Mouse (Mus musculus) hindbrain, embryonic 16.5 days (tissue): Measurements from ENCODE around the gene Gtdc1. TPM values are rescaled to one million over a fixed set of nuclear protein-coding genes. Genes with fewer than 3 reads are reported as not detected.
A peak's percentile ranks its signal among the peaks of the same experiment; 100 is the strongest.

Experiments
- ATAC-seq: fragments of 200-750 bp; cut with Nextera tagmentation; 2 replicates; pipeline ENCODE4 v1.8.0; 2017; ENCODE audit warnings: moderate TSS enrichment, moderate library complexity
- H3K27ac ChIP-seq: fragments of 300-500 bp; sonication (generic); 2 replicates; pipeline ENCODE4 v1.5.1; 2014; ENCODE audit warnings: low read depth, mild to moderate bottlenecking, control low read depth, low read length, moderate library complexity
- H3K27me3 ChIP-seq: fragments of 300-500 bp; sonication (generic); replicated peaks from 2 replicates; pipeline ENCODE4 v1.6.1; 2014; ENCODE audit warnings: low read length; ENCODE audit not compliant: control insufficient read depth, insufficient read depth
- H3K36me3 ChIP-seq: fragments of 300-500 bp; sonication (generic); 2 replicates; pipeline ENCODE4 v1.6.1; 2014; ENCODE audit warnings: mild to moderate bottlenecking, low read length, moderate library complexity, mixed read lengths; ENCODE audit not compliant: control insufficient read depth, insufficient read depth
- H3K4me1 ChIP-seq: fragments of 300-500 bp; sonication (generic); 2 replicates; pipeline ENCODE4 v1.6.1; 2014; ENCODE audit warnings: low read depth, low read length; ENCODE audit not compliant: control insufficient read depth, insufficient read depth
- H3K4me2 ChIP-seq: fragments of 300-500 bp; sonication (generic); 2 replicates; pipeline ENCODE4 v1.6.1; 2014; ENCODE audit warnings: mild to moderate bottlenecking, low read length, control low read depth, moderate library complexity
- H3K4me3 ChIP-seq: fragments of 300-500 bp; sonication (generic); 2 replicates; pipeline ENCODE4 v1.5.1; 2014; ENCODE audit warnings: mild to moderate bottlenecking, low read length, control low read depth, moderate library complexity
- H3K9ac ChIP-seq: fragments of 300-500 bp; sonication (generic); 2 replicates; pipeline ENCODE4 v1.6.1; 2014; ENCODE audit warnings: low read depth, mild to moderate bottlenecking, control low read depth, low read length, moderate library complexity
- H3K9me3 ChIP-seq: fragments of 300-500 bp; sonication (generic); 2 replicates; pipeline ENCODE4 v1.6.1; 2014; ENCODE audit warnings: mild to moderate bottlenecking, low read length, moderate library complexity; ENCODE audit not compliant: control insufficient read depth
- WGBS: fragments of 180-500 bp; shearing (Covaris S2); extraction: QIAGEN DNeasy Blood & Tissue Kit; methylation state at CpG from one replicate; pipeline ENCODE4 v1.1.7; 2014; 5-methylcytosine and 5-hydroxymethylcytosine counted together
- polyA plus RNA-seq: library from polyadenylated mRNA; unstranded; fragments of >200 nt; fragmentation: Nextera tagmentation; extraction: Ambion mirVana; gene quantifications from 2 replicates; pipeline ENCODE4 v1.2.1, GENCODE M21; 2015

The Gtdc1 gene
- polyA plus RNA-seq, 1 experiment from 2014 or later: 21.6 TPM

- Histone ChIP-seq H3K4me3 (no peak overlapping the region), H3K9ac (no peak overlapping the region), H3K27me3 (no peaks in the 10 kb centered on the region), H3K27ac (no peak overlapping the region), H3K36me3 (no peaks in the 10 kb centered on the region), H3K4me1 (no peaks in the 10 kb centered on the region), H3K4me2 (no peak overlapping the region), H3K9me3 (no peaks in the 10 kb centered on the region)
- ATAC-seq: no peak
- WGBS: 86% methylated on average over 1 of the region's 1 CpGs
Measured at GRCm38 (mm10) chr2:44763898-44764297, 163.6 kb downstream of the Gtdc1 start.

- no peak overlapping the region for H3K9ac ChIP-seq
- no peaks in the 10 kb centered on the region for H3K27me3 ChIP-seq
- ATAC-seq: no peak
- no peak overlapping the region for H3K4me3 ChIP-seq
- H3K27ac ChIP-seq: no peak overlapping the region
- no peaks in the 10 kb centered on the region for H3K36me3 ChIP-seq
- H3K4me2 ChIP-seq: no peak overlapping the region
- H3K9me3 ChIP-seq: no peaks in the 10 kb centered on the region
- 96% methylated on average over 1 of the region's 1 CpGs for WGBS
- H3K4me1 ChIP-seq: no peaks in the 10 kb centered on the region
Measured at GRCm38 (mm10) chr2:44736618-44737017, 190.8 kb downstream of the Gtdc1 start.

- no peak overlapping the region for H3K4me2 ChIP-seq
- H3K9me3 ChIP-seq: no peaks in the 10 kb centered on the region
- no peaks in the 10 kb centered on the region for H3K36me3 ChIP-seq
- ATAC-seq: no peak
- H3K4me1 ChIP-seq: no peaks in the 10 kb centered on the region
- H3K4me3 ChIP-seq: no peak overlapping the region
- H3K27me3 ChIP-seq: no peaks in the 10 kb centered on the region
- H3K9ac ChIP-seq: no peak overlapping the region
- H3K27ac ChIP-seq: no peak overlapping the region
Measured at GRCm38 (mm10) chr2:44721461-44721860, 206.0 kb downstream of the Gtdc1 start.

- Histone ChIP-seq H3K4me1 (peaks cover 2% of the 10 kb centered on the region; the same call in 1 of the 2 replicates), H3K4me3 (no peak overlapping the region), H3K9me3 (no peaks in the 10 kb centered on the region), H3K27ac (no peak overlapping the region), H3K27me3 (no peaks in the 10 kb centered on the region), H3K4me2 (no peak overlapping the region), H3K36me3 (no peaks in the 10 kb centered on the region), H3K9ac (no peak overlapping the region)
- 62% methylated on average over 4 of the region's 4 CpGs for WGBS
- ATAC-seq: peak; percentile 54
Measured at GRCm38 (mm10) chr2:44705883-44706615, 221.4 kb downstream of the Gtdc1 start.

GRCm38 (mm10) chr2:44700276-44700675, 227.2 kb downstream of the Gtdc1 start:
- no peak overlapping the region for H3K4me3 ChIP-seq
- H3K4me1 ChIP-seq: no peaks in the 10 kb centered on the region
- no peak overlapping the region for H3K27ac ChIP-seq
- H3K4me2 ChIP-seq: no peak overlapping the region
- H3K36me3 ChIP-seq: no peaks in the 10 kb centered on the region
- H3K9ac ChIP-seq: no peak overlapping the region
- WGBS: 44% methylated on average over 4 of the region's 4 CpGs
- H3K27me3 ChIP-seq: no peaks in the 10 kb centered on the region
- H3K9me3 ChIP-seq: no peaks in the 10 kb centered on the region
- ATAC-seq: no peak

GRCm38 (mm10) chr2:44696441-44696840, 231.0 kb downstream of the Gtdc1 start:
- no peaks in the 10 kb centered on the region for H3K4me1 ChIP-seq
- no peaks in the 10 kb centered on the region for H3K9me3 ChIP-seq
- no peak overlapping the region for H3K4me3 ChIP-seq
- no peaks in the 10 kb centered on the region for H3K36me3 ChIP-seq
- no peak overlapping the region for H3K27ac ChIP-seq
- H3K27me3 ChIP-seq: no peaks in the 10 kb centered on the region
- 44% methylated on average over 3 of the region's 3 CpGs for WGBS
- no peak overlapping the region for H3K9ac ChIP-seq
- no peak overlapping the region for H3K4me2 ChIP-seq
- ATAC-seq: peak; percentile 50; the same call in 1 of the 2 replicates

DNA sequence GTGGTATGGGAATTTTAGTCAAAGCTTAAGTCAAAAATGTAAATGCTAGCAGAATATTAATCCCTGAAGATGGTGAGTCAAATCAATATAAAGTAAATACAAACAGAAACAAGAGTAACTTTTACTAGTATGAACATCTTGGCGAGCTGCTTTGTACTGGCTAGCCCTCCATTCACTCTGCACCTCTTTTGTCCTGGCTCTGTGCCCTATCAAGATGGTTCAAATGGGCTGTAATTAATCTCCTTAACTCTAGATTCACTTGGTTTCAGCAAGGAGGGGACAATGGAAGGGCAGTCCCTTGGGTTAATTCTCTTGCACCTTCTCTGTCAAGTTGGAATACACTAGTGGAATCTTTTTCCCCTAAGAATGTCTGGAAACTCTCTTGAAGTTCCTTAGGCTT, 233.6 kb downstream of the Gtdc1 start:
- H3K4me2 ChIP-seq: no peak overlapping the region
- H3K4me1 ChIP-seq: no peaks in the 10 kb centered on the region
- WGBS: 21% methylated on average over 1 of the region's 1 CpGs
- H3K27ac ChIP-seq: no peak overlapping the region
- H3K9ac ChIP-seq: no peak overlapping the region
- no peaks in the 10 kb centered on the region for H3K9me3 ChIP-seq
- no peaks in the 10 kb centered on the region for H3K27me3 ChIP-seq
- H3K4me3 ChIP-seq: no peak overlapping the region
- no peaks in the 10 kb centered on the region for H3K36me3 ChIP-seq
- no peak for ATAC-seq

GRCm38 (mm10) chr2:44664049-44664448, 263.4 kb downstream of the Gtdc1 start:
- Histone ChIP-seq H3K4me1 (no peaks in the 10 kb centered on the region), H3K36me3 (no peaks in the 10 kb centered on the region), H3K27me3 (no peaks in the 10 kb centered on the region), H3K9me3 (no peaks in the 10 kb centered on the region), H3K9ac (no peak overlapping the region), H3K4me2 (no peak overlapping the region), H3K27ac (no peak overlapping the region), H3K4me3 (no peak overlapping the region)
- WGBS: 90% methylated on average over 7 of the region's 7 CpGs
- ATAC-seq: no peak

- Histone ChIP-seq H3K4me1 (no peaks in the 10 kb centered on the region), H3K27ac (no peak overlapping the region), H3K9me3 (no peaks in the 10 kb centered on the region), H3K4me2 (no peak overlapping the region), H3K36me3 (no peaks in the 10 kb centered on the region), H3K4me3 (no peak overlapping the region), H3K27me3 (no peaks in the 10 kb centered on the region), H3K9ac (no peak overlapping the region)
- ATAC-seq: no peak
- WGBS: 80% methylated on average over 2 of the region's 2 CpGs
Measured at GRCm38 (mm10) chr2:44659870-44660269, 267.6 kb downstream of the Gtdc1 start.
